Mouse (Mus musculus) olfactory bulb, adult 2 months (tissue): Measurements from ENCODE around the gene Ankrd33b.

Experiments used
- CTCF ChIP-seq: fragments of 200-500 bp; IDR thresholded peaks from 2 replicates; pipeline ENCODE4 v1.5.1; 2012; ENCODE audit warnings: low read depth, mild to moderate bottlenecking, low read length, moderate library complexity; ENCODE audit not compliant: insufficient read depth
- POLR2A ChIP-seq: fragments of 200-500 bp; IDR thresholded peaks from 2 replicates; pipeline ENCODE4 v1.6.1; 2012; ENCODE audit warnings: mild to moderate bottlenecking, low read depth, low read length, moderate library complexity; ENCODE audit not compliant: insufficient read depth

GRCm38 (mm10) chr15:31398769-31399168, 31.2 kb upstream of the Ankrd33b start:
- TF ChIP-seq CTCF (no peak), POLR2A (no peak)
